Mouse (Mus musculus) C2C12 (cell line): ENCODE results near the gene Tmem258.
A peak's percentile ranks its signal among the peaks of the same experiment; 100 is the strongest.

Experiments
- CEBPB ChIP-seq: IDR thresholded peaks from one replicate; pipeline ENCODE4 v1.6.1; 2011; ENCODE audit warnings: low read depth, mild to moderate bottlenecking, control low read depth, moderate library complexity
- CTCF ChIP-seq: IDR thresholded peaks from one replicate; pipeline ENCODE4 v1.5.1; 2011; ENCODE audit not compliant: control insufficient read depth, insufficient read depth, insufficient read length
- MAX ChIP-seq: IDR thresholded peaks from one replicate; pipeline ENCODE4 v1.6.1; 2011; ENCODE audit warnings: mild to moderate bottlenecking, control low read depth
- MYOD1 ChIP-seq: IDR thresholded peaks from one replicate; pipeline ENCODE4 v1.6.1; 2011; ENCODE audit warnings: low read depth; ENCODE audit not compliant: control insufficient read depth, insufficient read length
- MYOG ChIP-seq: IDR thresholded peaks from one replicate; pipeline ENCODE4 v1.6.1; 2011; ENCODE audit not compliant: control insufficient read depth, insufficient read length; ENCODE audit errors: extremely low read depth
- USF1 ChIP-seq: IDR thresholded peaks from one replicate; pipeline ENCODE4 v1.6.1; 2011; ENCODE audit warnings: low read depth, mild to moderate bottlenecking, control low read depth, moderate library complexity

DNA sequence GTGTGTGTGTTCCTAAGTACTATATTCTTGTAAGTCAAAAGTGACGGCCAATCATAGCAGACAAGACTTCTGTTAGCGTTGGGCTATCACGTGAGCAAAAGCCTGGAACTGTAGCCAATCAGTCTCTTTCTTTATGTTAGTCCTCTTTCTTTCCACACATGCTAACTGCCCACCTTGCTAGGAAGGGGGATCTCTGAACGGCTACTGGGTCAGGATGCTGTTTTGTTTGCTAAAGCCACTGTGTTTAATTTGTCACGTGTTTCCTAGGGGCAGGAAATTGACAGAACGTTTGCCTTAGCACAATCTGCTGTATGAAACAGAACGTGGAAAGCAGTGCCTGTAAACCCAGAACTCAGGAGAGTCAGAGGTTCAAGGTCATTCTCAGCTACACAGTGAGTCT, 21.7 kb upstream of the Tmem258 start:
- TF ChIP-seq CTCF (no peak), CEBPB (no peak), USF1 (peak; percentile 47), MYOD1 (no peak), MAX (no peak), MYOG (no peak)
